26 mouse cellular contexts compared by ENCODE assay signal in the genomic region with DNA sequence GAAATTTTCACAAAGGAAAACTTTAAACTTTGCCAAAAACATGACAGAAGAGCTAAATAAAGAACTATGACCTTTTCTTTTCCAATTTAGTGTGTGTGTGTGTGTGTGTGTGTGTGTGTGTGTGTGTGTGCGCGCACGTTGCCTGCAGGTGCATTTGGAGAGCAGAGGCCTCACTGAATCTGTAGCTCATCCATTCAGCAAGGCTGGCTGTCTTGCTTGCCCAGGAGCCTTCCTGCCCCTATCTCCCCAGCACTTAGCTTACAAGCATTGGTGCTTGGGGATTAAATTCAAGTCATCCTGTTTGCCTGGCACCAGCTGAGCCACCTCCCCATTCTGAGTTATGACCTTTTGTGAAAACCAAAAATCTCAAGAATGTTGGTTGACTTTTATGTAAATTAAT. TPM values are rescaled to one million over a fixed set of nuclear protein-coding genes. Genes with fewer than 3 reads are reported as not detected.
DNase-seq lines count a peak whose midpoint lies in the region; ATAC-seq and TF ChIP-seq lines count a peak whose summit lies in the region.
"Had no signal": no experiment of that assay in that cellular context is flagged by ENCODE, and none has a peak within 500 bp of the region (broad histone marks: within the 10 kb centered on the region; RNA-seq: fewer than 3 reads in every experiment).

No protein-coding gene starts in this region.

- WGBS in cerebellum, adult 2 months = 16% methylated on average over 3 of the region's 3 CpGs
- 86% methylated on average over 3 of the region's 3 CpGs for WGBS in forebrain, embryonic 11.5 days
- 89% methylated on average over 3 of the region's 3 CpGs for WGBS in forebrain, embryonic 12.5 days

- H3K36me3 ChIP-seq in forebrain, embryonic 11.5 days (ENCODE audit: control insufficient read depth, insufficient read depth, low read length) = peaks cover under 1% of the 10 kb centered on the region; the same call in 1 of the 2 replicates
- peaks cover 14% of the 10 kb centered on the region for H3K36me3 ChIP-seq in forebrain, embryonic 12.5 days (replicated peaks)
- H3K36me3 ChIP-seq: heart, embryonic 10.5 days; heart, embryonic 13.5 days had no signal

- peak overlapping the region; percentile 6 for H3K4me3 ChIP-seq in cerebellum, adult 2 months (replicated peaks; ENCODE audit: insufficient read depth, low read depth, low read length)
- no peak overlapping the region for H3K4me3 ChIP-seq in forebrain, embryonic 11.5 days (ENCODE audit: low read depth, low read length)
- H3K4me3 ChIP-seq in forebrain, embryonic 12.5 days (replicated peaks) = no peak overlapping the region
- H3K4me3 ChIP-seq: forebrain, embryonic 10.5 days; forebrain, embryonic 15.5 days; heart, adult 2 months; heart, embryonic 10.5 days; heart, embryonic 13.5 days; hindbrain, embryonic 12.5 days; hindbrain, embryonic 15.5 days had no signal

- peaks cover 33% of the 10 kb centered on the region for H3K4me1 ChIP-seq in cerebellum, adult 2 months (ENCODE audit: control insufficient read depth, insufficient read depth, low read length)
- H3K4me1 ChIP-seq in forebrain, embryonic 11.5 days (replicated peaks; ENCODE audit: control insufficient read depth, insufficient read depth, low read length) = peaks cover 9% of the 10 kb centered on the region; the same call in 1 of the 2 replicates
- peaks cover 20% of the 10 kb centered on the region for H3K4me1 ChIP-seq in forebrain, embryonic 12.5 days
- H3K4me1 ChIP-seq: heart, embryonic 10.5 days; heart, embryonic 13.5 days had no signal

- peak overlapping the region; percentile 59 for H3K27ac ChIP-seq in cerebellum, adult 2 months (ENCODE audit: insufficient read depth, low read length)
- no peak overlapping the region for H3K27ac ChIP-seq in forebrain, embryonic 11.5 days (ENCODE audit: low read depth, low read length)
- H3K27ac ChIP-seq in forebrain, embryonic 12.5 days = no peak overlapping the region
- H3K27ac ChIP-seq: forebrain, embryonic 10.5 days; forebrain, embryonic 15.5 days; heart, adult 2 months; heart, embryonic 10.5 days; heart, embryonic 13.5 days; hindbrain, embryonic 12.5 days; hindbrain, embryonic 15.5 days had no signal

- no peak overlapping the region for H3K4me2 ChIP-seq in forebrain, embryonic 11.5 days (ENCODE audit: low read depth, low read length, severe bottlenecking)
- H3K4me2 ChIP-seq in forebrain, embryonic 12.5 days = no peak overlapping the region
- H3K4me2 ChIP-seq: forebrain, embryonic 15.5 days; heart, embryonic 13.5 days; hindbrain, embryonic 12.5 days; hindbrain, embryonic 15.5 days had no signal

- no peak for ATAC-seq in forebrain, embryonic 11.5 days (replicated peaks; ENCODE audit: low FRiP score)
- ATAC-seq in forebrain, embryonic 12.5 days (ENCODE audit: low FRiP score) = no peak
- ATAC-seq: CD4-positive, CD25-positive, alpha-beta regulatory T cell, adult 4 months; forebrain, embryonic 15.5 days; intestine, postnatal 0 days had no signal

- no peaks in the 10 kb centered on the region for H3K27me3 ChIP-seq in cerebellum, adult 2 months (ENCODE audit: control insufficient read depth, insufficient read depth, low read length)
- no peaks in the 10 kb centered on the region for H3K27me3 ChIP-seq in forebrain, embryonic 11.5 days (ENCODE audit: control insufficient read depth, insufficient read depth, low read length)
- H3K27me3 ChIP-seq in forebrain, embryonic 12.5 days = no peaks in the 10 kb centered on the region
- H3K27me3 ChIP-seq: forebrain, embryonic 15.5 days; hindbrain, embryonic 12.5 days; hindbrain, embryonic 15.5 days had no signal

- no peak for TF ChIP-seq CTCF in cerebellum, adult 2 months (IDR thresholded peaks at IDR 0.05; ENCODE audit: borderline replicate concordance, insufficient read depth, low read depth, low read length)

- no peak overlapping the region for H3K9ac ChIP-seq in forebrain, embryonic 11.5 days (ENCODE audit: low read length)
- H3K9ac ChIP-seq in forebrain, embryonic 12.5 days = no peak overlapping the region
- H3K9ac ChIP-seq: forebrain, embryonic 15.5 days; heart, embryonic 13.5 days; hindbrain, embryonic 12.5 days; hindbrain, embryonic 15.5 days had no signal

- TF ChIP-seq POLR2A in cerebellum, adult 2 months (IDR thresholded peaks at IDR 0.05; ENCODE audit: borderline replicate concordance, insufficient read depth, low read length) = no peak

- DNase-seq in cerebellum, adult 2 months = peak; percentile 27 to 40
- no peak for DNase-seq in cerebellum, postnatal 36 days
- peak; percentile 33 for DNase-seq in forebrain, embryonic 11.5 days (ENCODE audit: low spot score)
- peak; percentile 6 for DNase-seq in right cerebral cortex, postnatal 14 days
- no peak for DNase-seq in right cerebral cortex, postnatal 36 days (ENCODE audit: low spot score in 2 of 2)
- DNase-seq: adrenal gland, adult 2 months; adrenal gland, postnatal 14 days; gastrocnemius, postnatal 25 days; heart, adult 2 months; kidney, adult 2 months had no signal

- H3K9me3 ChIP-seq in forebrain, embryonic 11.5 days (ENCODE audit: control insufficient read depth, low read length) = no peaks in the 10 kb centered on the region
- H3K9me3 ChIP-seq in forebrain, embryonic 12.5 days = no peaks in the 10 kb centered on the region
- H3K9me3 ChIP-seq: forebrain, embryonic 10.5 days; forebrain, embryonic 15.5 days; heart, embryonic 10.5 days; heart, embryonic 13.5 days; hindbrain, embryonic 12.5 days; hindbrain, embryonic 15.5 days had no signal

RNA-seq across cellular contexts. Expression of gene Kif1a, which starts 9.2 kb away (rescaled TPM):
- polyA plus RNA-seq in cerebellum, adult 2 months (2012; rRNA removed) = 290 and 291 TPM in 2 replicates
- 79.7 and 86.0 TPM in 2 replicates for polyA plus RNA-seq in forebrain, embryonic 11.5 days (2014; fragmentation: Nextera tagmentation; extraction: Ambion mirVana)
- polyA plus RNA-seq in forebrain, embryonic 12.5 days (2016; fragmentation: Nextera tagmentation; extraction: Ambion mirVana) = 129 and 140 TPM in 2 replicates
- polyA plus RNA-seq: CD4-positive, CD25-positive, alpha-beta regulatory T cell, adult 4 months had no signal

RNA-seq across cellular contexts. Expression of gene Agxt, which starts 42.5 kb away (rescaled TPM):
- not detected in 2 replicates for polyA plus RNA-seq in cerebellum, adult 2 months (2012; rRNA removed)
- polyA plus RNA-seq in forebrain, embryonic 11.5 days (2014; fragmentation: Nextera tagmentation; extraction: Ambion mirVana) = not detected in 2 replicates
- not detected in 2 replicates for polyA plus RNA-seq in forebrain, embryonic 12.5 days (2016; fragmentation: Nextera tagmentation; extraction: Ambion mirVana)
- polyA plus RNA-seq: brain, embryonic 14.5 days; C2C12; CD4-positive, CD25-positive, alpha-beta regulatory T cell, adult 4 months; embryonic facial prominence, embryonic 11.5 days; embryonic facial prominence, embryonic 14.5 days; forebrain, embryonic 10.5 days; forebrain, embryonic 15.5 days; gonadal fat pad, adult 2 months; heart, adult 2 months; heart, embryonic 13.5 days; heart, embryonic 16.5 days; hindbrain, embryonic 12.5 days; hindbrain, embryonic 15.5 days; intestine, embryonic 14.5 days had no signal

Comparison
In these comparisons a context has a peak if more than half of its experiments do, and no peak if none do; other contexts are left out.
1. DNase-seq: peak in cerebellum, adult 2 months (2 of 2), forebrain, embryonic 11.5 days (single experiment) and right cerebral cortex, postnatal 14 days (single experiment); none in cerebellum, postnatal 36 days (0 of 2) and right cerebral cortex, postnatal 36 days (0 of 2).